Mouse (Mus musculus): Measurements from ENCODE around the gene Alkbh4.
"Not testable (repeated sequence)": the region's sequence is repeated elsewhere in the genome, so short reads cannot be mapped to it uniquely, and the experiment has no call there.

The Alkbh4 gene

GRCm38 (mm10) chr5:136135571-136136291 lies at the start of gene Alkbh4, which contains the start of gene Lrwd1:
Gene Alkbh4 (plus strand): TSS chr5:136136146.
Gene Lrwd1 (minus strand): TSS chr5:136136074.
- peak; percentile 98 for DNase-seq

DNA sequence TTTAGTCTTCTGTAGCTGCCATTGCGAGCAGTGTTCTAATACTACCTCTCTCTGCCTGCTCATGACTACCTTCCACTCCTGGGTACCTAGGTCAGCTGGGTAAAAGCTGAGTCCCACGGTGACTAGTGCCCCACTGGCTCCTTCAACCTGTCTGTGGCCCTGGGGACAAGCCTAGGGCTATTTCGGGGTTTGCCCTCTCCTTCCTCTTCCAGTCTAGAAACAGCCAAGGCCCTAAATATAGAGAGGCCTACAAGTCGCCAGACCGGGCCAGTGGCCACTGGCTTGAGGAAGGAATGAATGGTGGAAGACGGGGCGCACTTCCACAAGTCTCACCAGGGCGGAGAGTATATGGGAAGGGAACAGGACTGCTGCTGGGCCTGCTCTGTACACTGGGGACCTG lies 49.7 kb upstream of the Alkbh4 start:
- no peak for DNase-seq

DNA sequence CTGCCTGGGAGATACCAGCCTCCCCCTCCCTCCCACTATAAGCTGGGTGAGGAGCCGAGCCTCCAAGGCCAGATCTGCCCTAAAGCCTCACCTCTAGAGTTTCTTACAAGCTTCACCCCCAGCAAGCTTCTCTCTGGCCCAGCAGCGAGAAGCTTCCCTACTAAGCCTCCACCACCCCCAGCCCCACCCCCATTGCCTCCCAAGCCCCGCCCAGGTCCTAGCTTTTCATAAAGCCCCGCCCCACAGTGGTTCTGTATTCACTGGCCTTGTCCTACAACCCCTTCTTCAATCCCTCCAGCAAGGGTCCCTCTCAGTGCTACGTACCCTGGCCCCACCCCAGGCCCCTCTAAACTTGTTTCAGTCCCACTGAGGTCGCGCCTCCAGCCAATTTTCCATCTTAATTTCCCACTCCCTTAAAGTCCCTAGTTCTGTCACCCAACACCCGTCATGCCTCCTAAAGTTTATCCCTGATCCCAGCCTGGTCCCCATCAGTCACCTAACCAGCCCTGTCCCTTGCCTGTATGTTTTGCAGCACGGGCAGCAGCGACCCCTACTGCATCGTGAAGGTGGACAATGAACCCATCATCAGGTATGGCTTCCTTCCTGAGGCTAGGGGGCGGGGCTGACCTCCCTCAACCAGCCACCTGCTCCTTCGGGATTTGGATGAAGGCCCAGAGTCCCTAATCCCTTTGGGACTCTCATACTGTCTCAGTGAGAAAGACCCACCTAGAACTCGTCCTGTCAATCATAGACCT lies 46.9 kb upstream of the Alkbh4 start:
- peak; percentile 30 for DNase-seq

DNA sequence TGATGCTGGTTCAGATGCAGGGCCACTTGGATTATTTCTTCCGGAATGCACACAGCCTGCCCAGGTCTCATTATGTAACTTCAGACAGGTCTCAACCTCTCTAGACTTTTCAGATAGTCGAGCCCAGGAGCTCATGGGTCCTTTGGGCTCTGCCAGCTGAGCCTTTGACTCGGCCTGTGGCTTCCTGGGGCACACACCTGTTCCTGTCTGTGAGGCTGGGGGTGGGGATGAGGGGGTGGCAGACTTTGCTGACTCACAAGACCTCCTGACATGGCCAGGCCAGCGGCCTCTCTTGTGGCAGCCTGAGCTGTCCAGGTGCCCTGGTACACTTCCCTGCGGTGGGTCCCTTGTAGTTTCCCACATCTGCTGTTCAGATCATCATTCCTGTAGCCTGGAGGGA lies 44.0 kb upstream of the Alkbh4 start:
- no peak for DNase-seq

- no peak for DNase-seq
Measured at GRCm38 (mm10) chr5:136094249-136095010, 41.5 kb upstream of the Alkbh4 start.

DNA sequence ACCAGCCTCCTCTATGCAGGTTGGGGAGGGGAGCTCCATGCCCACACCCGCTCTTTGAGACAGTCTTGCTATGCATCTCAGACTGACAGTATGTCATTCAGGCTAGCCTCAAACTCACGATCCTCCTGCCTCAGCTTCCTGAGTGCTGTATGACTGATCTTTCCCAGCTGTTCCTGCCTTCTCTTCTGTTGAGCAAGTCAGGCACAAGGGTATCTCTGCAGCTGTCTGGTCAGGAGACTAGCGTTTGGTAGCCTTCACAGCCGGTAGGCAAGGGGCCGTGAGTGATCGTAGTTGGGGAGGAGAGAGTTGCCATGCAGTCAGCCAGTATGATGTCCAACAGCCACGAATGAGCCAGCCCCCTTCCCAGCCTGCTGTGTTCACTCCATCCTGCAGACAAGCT lies 40.9 kb upstream of the Alkbh4 start:
- DNase-seq = no peak

DNA sequence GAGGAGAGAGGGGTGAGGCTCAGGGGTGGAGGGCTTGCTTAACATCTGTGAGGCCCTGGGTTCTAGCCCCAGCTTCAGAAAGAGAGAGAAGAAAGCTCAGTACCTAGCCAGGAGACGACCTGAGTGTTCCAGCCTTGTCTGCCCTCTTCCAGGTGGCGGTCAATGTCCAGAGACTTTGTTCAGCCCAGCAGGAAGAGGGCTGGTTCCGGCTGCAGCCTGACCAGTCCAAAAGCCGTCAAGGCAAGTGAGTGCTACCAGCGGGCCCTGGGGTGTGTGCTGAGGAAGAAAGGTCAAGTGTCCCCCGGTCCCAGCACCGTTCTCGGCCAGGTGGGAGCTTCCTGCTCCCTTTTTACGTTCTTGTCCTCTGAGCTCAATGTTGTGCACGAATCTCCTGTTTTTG lies 37.4 kb upstream of the Alkbh4 start:
- peak; percentile 34 for DNase-seq

- DNase-seq = peak; percentile 77
Measured at GRCm38 (mm10) chr5:136102099-136102820, 33.7 kb upstream of the Alkbh4 start.

GRCm38 (mm10) chr5:136104511-136104910 lies 31.4 kb upstream of the Alkbh4 start:
- DNase-seq = no peak

DNA sequence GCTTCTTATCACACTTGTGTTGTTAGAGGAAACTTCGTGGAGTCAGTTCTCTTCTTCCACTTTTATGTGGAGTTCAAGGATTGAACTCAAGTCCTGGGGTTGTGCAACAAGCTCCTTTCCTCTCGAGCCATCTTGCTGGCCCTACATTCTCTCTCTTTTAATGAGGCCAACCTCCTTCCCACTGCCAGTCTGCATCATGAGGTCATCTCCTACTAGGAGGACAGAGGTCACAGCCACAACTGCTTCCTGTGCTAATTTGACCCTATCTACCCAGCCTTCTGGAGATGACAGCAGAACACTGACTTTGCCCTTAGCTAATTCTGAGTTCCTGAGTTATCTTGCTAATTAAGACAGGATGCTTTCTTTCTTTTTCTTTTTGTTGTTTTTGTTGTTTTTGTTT lies 27.5 kb upstream of the Alkbh4 start:
- DNase-seq = no peak

DNA sequence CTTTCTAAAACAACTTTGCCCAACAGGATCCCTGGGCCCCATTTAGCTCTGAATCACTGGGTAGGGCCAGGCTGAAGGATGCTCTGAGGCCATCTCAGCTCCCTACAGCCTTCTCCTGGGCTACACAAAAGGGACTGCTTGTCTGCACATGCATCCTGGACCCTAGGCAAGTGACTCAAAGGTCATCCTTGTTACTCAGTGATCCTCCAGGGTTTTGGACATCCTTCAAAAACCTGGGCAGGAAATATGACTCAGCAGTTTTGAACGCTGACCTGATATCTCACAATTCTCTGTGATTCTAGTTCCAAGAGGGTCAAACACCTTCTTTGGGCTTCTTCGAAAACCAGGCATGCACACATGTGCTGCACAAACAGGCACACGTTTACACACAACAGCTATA lies 26.9 kb upstream of the Alkbh4 start:
- no peak for DNase-seq

DNA sequence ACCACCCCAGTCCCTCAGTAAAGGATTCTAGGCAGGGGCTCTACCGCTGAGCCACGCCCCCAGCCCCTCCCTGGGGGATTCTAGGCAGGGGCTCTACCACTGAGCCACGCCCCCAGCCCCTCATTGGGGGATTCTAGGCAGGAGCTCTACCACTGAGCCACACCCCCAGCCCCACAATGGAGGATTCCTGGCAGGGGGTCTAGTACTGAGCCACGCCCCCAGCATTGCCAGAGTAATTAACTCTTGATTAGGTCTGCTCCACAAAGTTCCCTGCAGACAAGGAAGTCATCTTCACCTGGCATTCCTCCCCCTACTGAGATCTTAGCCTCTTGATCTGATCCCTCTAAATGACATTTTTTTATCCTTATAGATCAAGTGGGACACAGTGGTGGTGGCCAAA lies 22.4 kb upstream of the Alkbh4 start:
- not testable (repeated sequence) for DNase-seq

- peak; percentile 97 for DNase-seq
Measured at GRCm38 (mm10) chr5:136115891-136116783, 19.8 kb upstream of the Alkbh4 start, which contains the start of gene Polr2j. Gene Polr2j (plus strand): TSS chr5:136116631.

DNA sequence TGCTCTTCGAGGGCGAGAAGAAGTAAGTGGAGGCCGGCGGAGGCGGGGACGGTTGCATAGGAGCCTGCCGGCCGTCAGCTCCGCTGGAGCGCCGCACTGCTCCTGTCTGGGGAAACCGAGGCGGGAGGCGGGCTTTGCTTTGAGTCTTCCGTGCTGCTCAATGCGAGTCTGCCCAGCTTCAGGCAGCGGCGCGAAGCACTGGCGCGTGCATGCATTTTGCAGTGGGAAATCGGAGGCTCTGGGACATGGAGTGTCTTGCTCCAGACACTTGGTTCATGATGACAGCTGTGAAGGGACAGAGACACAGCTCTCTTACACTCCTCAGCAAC lies 19.2 kb upstream of the Alkbh4 start:
- no peak for DNase-seq

- DNase-seq = no peak
Measured at GRCm38 (mm10) chr5:136122165-136122564, 13.8 kb upstream of the Alkbh4 start.

DNA sequence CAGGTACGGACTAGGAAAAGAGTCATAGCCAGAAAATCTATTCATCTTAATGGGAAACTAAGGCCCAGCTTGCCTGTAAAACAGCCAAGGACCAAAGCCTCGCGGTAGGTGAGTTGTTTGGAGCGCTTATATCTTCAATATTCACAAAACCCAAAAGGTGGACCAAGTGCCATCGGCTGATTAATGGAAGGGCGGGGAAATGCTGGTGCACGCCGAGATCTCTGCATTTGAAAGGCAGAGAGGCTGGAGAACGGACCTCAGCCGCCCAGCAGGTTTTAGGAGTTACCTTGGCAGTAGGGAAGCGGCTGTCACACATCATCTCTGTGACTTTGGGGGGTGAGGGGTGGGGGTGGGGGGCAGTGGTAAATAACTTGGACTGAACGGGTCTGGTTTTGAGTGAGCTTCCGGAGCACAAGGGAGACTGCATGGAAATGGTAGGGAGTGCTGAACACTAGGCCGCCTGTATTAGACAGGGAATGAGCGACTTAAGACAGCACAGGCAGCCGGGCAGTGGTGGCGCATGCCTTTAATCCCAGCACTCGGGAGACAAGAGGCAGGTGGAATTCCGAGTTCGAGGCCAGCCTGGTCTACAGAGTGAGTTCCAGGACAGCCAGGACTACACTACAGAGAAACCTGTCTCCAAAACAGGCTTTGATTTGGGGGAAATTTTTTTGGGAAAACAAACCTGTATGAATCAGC lies 495 bp downstream of the Alkbh4 start:
- no peak for DNase-seq

GRCm38 (mm10) chr5:136137658-136138274 lies 1.8 kb downstream of the Alkbh4 start:
- peak; percentile 41 for DNase-seq

- no peak for DNase-seq
Measured at GRCm38 (mm10) chr5:136139393-136139792, 3.4 kb downstream of the Alkbh4 start.

DNA sequence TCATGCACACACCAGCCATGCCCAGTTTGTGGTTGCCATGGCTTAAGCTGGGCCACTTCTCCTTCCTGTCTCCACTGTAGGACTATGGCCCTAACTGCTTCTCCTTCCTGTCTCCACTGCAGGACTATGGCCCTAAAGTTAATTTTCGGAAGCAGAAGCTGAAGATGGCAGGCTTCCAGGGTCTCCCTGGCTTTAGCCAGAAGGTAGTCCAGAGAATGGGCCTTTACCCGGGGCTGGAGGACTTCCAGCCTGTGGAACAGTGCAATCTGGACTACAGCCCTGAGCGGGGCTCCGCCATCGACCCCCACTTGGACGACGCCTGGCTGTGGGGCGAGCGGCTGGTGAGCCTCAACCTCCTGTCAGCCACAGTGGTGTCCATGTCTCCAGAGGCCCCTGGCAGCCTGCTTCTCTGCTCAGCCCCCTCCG lies 4.1 kb downstream of the Alkbh4 start:
- DNase-seq = no peak

DNA sequence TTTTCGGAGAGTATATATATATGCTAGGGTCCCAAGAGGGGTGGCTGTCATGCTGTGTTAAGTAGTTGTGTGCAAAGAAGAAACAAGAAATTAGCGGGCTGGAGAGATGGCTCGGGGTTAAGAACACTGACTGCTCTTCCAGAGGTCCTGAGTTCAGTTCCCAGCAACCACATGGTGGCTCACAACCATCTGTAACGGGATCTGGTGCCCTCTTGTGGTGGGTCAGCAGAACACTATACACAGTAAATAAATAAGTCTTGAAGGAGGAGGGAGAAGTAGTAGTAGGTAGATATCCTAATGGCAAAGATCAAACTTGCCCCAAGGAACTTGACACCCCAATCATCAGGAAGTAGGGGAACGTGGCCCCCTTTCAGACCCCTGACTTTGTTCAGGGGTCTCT lies 6.8 kb downstream of the Alkbh4 start:
- no peak for DNase-seq

Data from kidney, postnatal 14 days (tissue).